Mouse (Mus musculus) megakaryocyte, embryonic 14.5 days (primary cell): ENCODE results near the gene Brd7.

Source experiments
- FLI1 ChIP-seq: IDR thresholded peaks from 2 replicates; pipeline ENCODE4 v1.6.1; 2012; ENCODE audit warnings: low read length, inconsistent platforms, mixed read lengths
- GATA1 ChIP-seq: IDR thresholded peaks from 3 replicates; pipeline ENCODE4 v1.6.1; 2012; ENCODE audit warnings: mixed read lengths, low read length, inconsistent platforms, borderline replicate concordance

DNA sequence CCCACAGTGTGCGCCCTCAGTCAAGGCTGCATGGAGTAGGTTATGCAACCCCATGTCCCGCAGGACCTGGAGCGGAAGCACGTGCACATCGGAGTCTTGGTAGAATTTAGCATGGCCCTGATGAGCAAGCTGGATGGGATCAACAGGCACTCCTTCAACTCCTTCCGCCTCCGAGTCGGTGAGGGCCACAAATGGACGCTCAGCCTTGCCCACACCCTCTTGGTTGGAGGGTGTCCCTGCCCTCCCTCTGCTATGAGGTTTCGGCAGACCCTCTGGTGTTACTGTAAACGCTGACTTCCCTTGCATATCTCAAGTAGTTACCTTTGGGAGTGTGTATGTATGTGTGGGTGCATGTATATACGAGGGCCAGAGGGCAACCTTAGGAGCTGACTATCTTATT is 35.7 kb downstream of the Brd7 start:
- no peak for TF ChIP-seq GATA1
- no peak for TF ChIP-seq FLI1
